Mouse (Mus musculus): Measurements from ENCODE around the gene Pogk.

The Pogk gene

GRCm38 (mm10) chr1:166379013-166379629 is 30.5 kb downstream of the Pogk start, which contains the start of gene Tada1:
Tada1 (plus strand) TSS chr1:166379097.
- ATAC-seq (ENCODE audit: low TSS enrichment), result peak; percentile 89

GRCm38 (mm10) chr1:166378431-166379012 is 31.1 kb downstream of the Pogk start:
- ATAC-seq (ENCODE audit: low TSS enrichment), result no peak; the same call in 1 of the 2 replicates

- no peak for ATAC-seq (ENCODE audit: low TSS enrichment)
These were observed 32.5 kb downstream of the Pogk start for GRCm38 (mm10) chr1:166377171-166377570.

- ATAC-seq (ENCODE audit: low TSS enrichment), result no peak
These were observed 46.5 kb downstream of the Pogk start for GRCm38 (mm10) chr1:166363122-166363521.

GRCm38 (mm10) chr1:166362659-166363058 is 47.0 kb downstream of the Pogk start:
- no peak for ATAC-seq (ENCODE audit: low TSS enrichment)

- no peak for ATAC-seq (ENCODE audit: low TSS enrichment)
These were observed 47.8 kb downstream of the Pogk start for GRCm38 (mm10) chr1:166361842-166362241.

- ATAC-seq (ENCODE audit: low TSS enrichment), result no peak
These were observed 48.8 kb downstream of the Pogk start for GRCm38 (mm10) chr1:166360896-166361295.

GRCm38 (mm10) chr1:166360157-166360855 is 49.4 kb downstream of the Pogk start:
- peak; percentile 99 for ATAC-seq (ENCODE audit: low TSS enrichment)

- no peak for ATAC-seq (ENCODE audit: low TSS enrichment)
These were observed 59.9 kb downstream of the Pogk start for GRCm38 (mm10) chr1:166349751-166350150.

- ATAC-seq (ENCODE audit: low TSS enrichment), result no peak
These were observed 60.3 kb downstream of the Pogk start for GRCm38 (mm10) chr1:166349341-166349740.

GRCm38 (mm10) chr1:166346906-166347305 is 62.8 kb downstream of the Pogk start:
- no peak for ATAC-seq (ENCODE audit: low TSS enrichment)

GRCm38 (mm10) chr1:166345602-166346001 is 64.1 kb downstream of the Pogk start:
- no peak for ATAC-seq (ENCODE audit: low TSS enrichment)

GRCm38 (mm10) chr1:166344300-166345077 is 65.2 kb downstream of the Pogk start:
- peak; percentile 68; the same call in 1 of the 2 replicates for ATAC-seq (ENCODE audit: low TSS enrichment)

- no peak for ATAC-seq (ENCODE audit: low TSS enrichment)
These were observed 66.1 kb downstream of the Pogk start for GRCm38 (mm10) chr1:166343586-166343985.

- no peak for ATAC-seq (ENCODE audit: low TSS enrichment)
These were observed 67.1 kb downstream of the Pogk start for GRCm38 (mm10) chr1:166342539-166342938.

- ATAC-seq (ENCODE audit: low TSS enrichment), result no peak
These were observed 67.6 kb downstream of the Pogk start for GRCm38 (mm10) chr1:166342060-166342459.

- ATAC-seq (ENCODE audit: low TSS enrichment), result 0 out of 2 replicates have a peak, but pooled peaks have one; percentile 47
These were observed 70.6 kb downstream of the Pogk start for GRCm38 (mm10) chr1:166339110-166339509.

Measured in frontal cortex, adult (tissue).